Mouse (Mus musculus) bone marrow, adult 2 months (tissue): ENCODE measurements around the gene Pcf11.

Experiments used
- CTCF ChIP-seq: fragments of 200-500 bp; IDR thresholded peaks from 2 replicates; pipeline ENCODE4 v1.5.1; 2011; ENCODE audit warnings: low read length, control low read depth; ENCODE audit not compliant: control insufficient read depth, insufficient read depth
- POLR2A ChIP-seq: fragments of 200-500 bp; IDR thresholded peaks from 2 replicates; pipeline ENCODE4 v1.6.1; 2011; ENCODE audit warnings: low read depth, mild to moderate bottlenecking, control low read depth, low read length, borderline replicate concordance; ENCODE audit not compliant: control insufficient read depth

DNA sequence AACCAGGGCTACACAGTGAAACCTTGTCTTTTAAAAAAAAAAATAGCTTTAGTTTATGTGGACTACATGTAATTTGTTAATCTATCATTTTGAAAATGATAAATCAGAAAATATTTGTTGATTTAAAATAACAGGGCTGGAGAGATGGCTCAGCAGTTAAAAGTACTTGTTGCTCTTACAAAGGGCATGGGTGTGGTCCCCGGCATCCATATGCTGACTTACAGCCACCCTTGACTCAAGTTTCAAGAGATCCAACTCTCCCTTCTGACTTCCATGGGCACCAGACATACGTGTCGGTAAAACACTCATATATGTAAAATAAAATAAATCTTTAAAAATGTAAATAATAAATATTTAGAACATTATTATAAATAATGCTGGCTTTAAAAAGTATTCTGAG, 5.4 kb upstream of the Pcf11 start:
- no peak for TF ChIP-seq CTCF
- no peak for TF ChIP-seq POLR2A
